Mouse (Mus musculus): Measurements from ENCODE around the gene Gm17359. TPM values are rescaled to one million over a fixed set of nuclear protein-coding genes. Genes with fewer than 3 reads are reported as not detected.
A peak's percentile ranks its signal among the peaks of the same experiment; 100 is the strongest.

Gene Gm17359
- polyA plus RNA-seq, 1 experiment from 2014 or later: not detected

DNA sequence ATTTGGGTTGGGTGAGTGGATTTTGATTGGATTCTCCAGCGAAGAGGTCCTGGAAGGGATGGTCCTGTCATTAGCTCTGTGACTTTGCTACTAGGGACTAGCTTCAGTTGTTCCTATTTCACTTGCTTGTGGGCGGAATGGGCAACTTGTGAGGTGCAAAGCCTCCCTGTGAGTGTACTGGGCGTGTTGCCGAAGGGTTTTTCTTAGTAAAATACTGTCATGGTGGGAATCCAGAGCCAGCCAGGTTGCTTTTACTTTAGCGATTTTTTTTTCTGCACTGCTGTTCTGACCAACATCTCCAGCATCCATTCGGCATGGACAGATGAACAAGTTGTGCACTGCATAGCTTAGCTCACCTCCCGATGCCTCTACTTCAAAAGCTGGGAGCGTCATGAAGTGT is 65.6 kb downstream of the Gm17359 start:
- Histone ChIP-seq H3K27ac (replicated peaks) (no peak overlapping the region), H3K27me3 (no peaks in the 10 kb centered on the region), H3K4me3 (no peak overlapping the region), H3K4me2 (no peak overlapping the region), H3K4me1 (replicated peaks) (no peaks in the 10 kb centered on the region), H3K9me3 (no peaks in the 10 kb centered on the region), H3K9ac (no peak overlapping the region), H3K36me3 (no peaks in the 10 kb centered on the region)
- no peak for ATAC-seq (ENCODE audit: low FRiP score, low read depth)
- 94% methylated on average over 8 of the region's 8 CpGs for WGBS

DNA sequence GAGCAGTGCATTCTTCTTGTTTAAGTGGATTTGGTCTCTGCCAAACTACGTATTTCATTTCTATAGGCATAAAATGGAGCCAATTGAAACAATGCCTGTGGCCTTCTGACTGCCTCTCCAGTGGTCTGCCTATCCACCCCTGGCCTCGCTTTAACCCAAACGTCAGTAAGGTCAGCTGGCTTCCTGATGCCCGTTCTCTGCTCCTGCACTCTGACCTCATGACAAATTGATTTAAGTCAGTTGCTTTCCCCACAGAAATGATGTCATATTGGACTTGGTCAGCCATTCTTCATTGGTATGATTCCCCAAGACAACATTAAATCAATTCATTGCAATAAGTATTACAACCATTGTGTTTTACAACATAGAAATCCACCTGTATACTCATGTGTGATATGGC is 72.1 kb downstream of the Gm17359 start:
- H3K9ac ChIP-seq: no peak overlapping the region
- 25% methylated on average over 4 of the region's 4 CpGs for WGBS
- no peak overlapping the region for H3K27ac ChIP-seq (replicated peaks)
- ATAC-seq (ENCODE audit: low FRiP score, low read depth): no peak
- H3K36me3 ChIP-seq: no peaks in the 10 kb centered on the region
- H3K4me1 ChIP-seq (replicated peaks): peaks cover 8% of the 10 kb centered on the region; the same call in 1 of the 2 replicates
- H3K4me2 ChIP-seq: no peak overlapping the region
- H3K27me3 ChIP-seq: no peaks in the 10 kb centered on the region
- no peak overlapping the region for H3K4me3 ChIP-seq
- H3K9me3 ChIP-seq: no peaks in the 10 kb centered on the region

DNA sequence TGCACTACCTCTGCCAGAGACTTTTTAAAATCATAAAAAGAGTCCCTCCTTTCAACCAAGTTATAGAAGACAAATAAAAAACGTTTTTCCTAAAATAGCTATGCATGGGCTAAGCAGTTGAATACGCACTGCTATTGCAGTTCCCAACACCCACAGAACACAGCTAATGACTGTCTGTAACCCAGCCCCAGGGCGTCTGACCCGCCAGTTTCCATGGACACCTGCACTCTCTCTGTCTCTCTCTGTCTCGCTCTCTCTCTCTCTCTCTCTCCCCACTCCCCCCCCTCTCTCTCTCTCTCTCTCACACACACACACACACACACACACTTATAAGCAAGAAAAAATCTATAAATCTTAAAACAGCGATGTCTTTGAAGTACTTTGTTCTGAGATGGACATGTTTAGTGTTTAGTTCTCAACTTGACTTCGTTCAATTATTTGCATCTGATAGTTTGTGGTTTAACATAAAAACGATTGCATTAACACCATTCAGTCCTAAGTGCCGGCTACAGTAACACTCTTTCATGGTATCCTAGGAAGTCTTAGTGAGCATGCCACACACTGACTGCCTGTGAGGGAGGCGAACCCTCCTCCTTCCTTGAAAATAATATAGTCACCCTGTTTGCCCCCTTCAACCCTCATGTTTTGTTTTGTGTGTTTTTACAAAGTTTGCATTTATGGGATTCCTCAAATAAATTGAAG is 73.6 kb downstream of the Gm17359 start:
- no peak overlapping the region for H3K27ac ChIP-seq (replicated peaks)
- ATAC-seq (ENCODE audit: low FRiP score, low read depth): peak; percentile 74; the same call in 1 of the 2 replicates
- no peaks in the 10 kb centered on the region for H3K36me3 ChIP-seq
- H3K9ac ChIP-seq: no peak overlapping the region
- no peak overlapping the region for H3K4me3 ChIP-seq
- WGBS: 16% methylated on average over 9 of the region's 10 CpGs
- H3K4me1 ChIP-seq (replicated peaks): peaks cover 8% of the 10 kb centered on the region; the same call in 1 of the 2 replicates
- no peaks in the 10 kb centered on the region for H3K9me3 ChIP-seq
- H3K27me3 ChIP-seq: no peaks in the 10 kb centered on the region
- no peak overlapping the region for H3K4me2 ChIP-seq

DNA sequence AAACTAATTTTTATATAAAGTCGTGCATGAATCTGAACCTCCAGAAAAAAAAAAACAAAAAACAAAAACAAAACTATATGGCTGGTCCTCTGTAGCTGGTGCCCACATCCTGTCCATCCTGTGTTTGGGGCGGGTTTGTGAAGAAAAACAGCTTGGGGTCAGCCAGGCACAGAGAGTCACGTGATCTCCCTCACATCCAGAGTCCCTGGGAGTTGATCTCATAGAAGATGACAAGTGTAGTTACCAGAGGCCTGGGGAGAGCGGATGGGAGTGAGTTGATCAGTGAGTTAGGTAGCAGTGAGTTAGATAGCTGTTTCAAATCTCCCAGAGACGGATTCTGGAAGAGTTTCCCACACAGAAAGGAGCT is 74.2 kb downstream of the Gm17359 start:
- ATAC-seq (ENCODE audit: low FRiP score, low read depth): no peak
- 32% methylated on average over 5 of the region's 5 CpGs for WGBS
- no peak overlapping the region for H3K4me3 ChIP-seq
- H3K27me3 ChIP-seq: no peaks in the 10 kb centered on the region
- H3K4me2 ChIP-seq: no peak overlapping the region
- H3K27ac ChIP-seq (replicated peaks): no peak overlapping the region
- H3K36me3 ChIP-seq: no peaks in the 10 kb centered on the region
- H3K9me3 ChIP-seq: no peaks in the 10 kb centered on the region
- H3K4me1 ChIP-seq (replicated peaks): peaks cover 8% of the 10 kb centered on the region; the same call in 1 of the 2 replicates
- no peak overlapping the region for H3K9ac ChIP-seq

DNA sequence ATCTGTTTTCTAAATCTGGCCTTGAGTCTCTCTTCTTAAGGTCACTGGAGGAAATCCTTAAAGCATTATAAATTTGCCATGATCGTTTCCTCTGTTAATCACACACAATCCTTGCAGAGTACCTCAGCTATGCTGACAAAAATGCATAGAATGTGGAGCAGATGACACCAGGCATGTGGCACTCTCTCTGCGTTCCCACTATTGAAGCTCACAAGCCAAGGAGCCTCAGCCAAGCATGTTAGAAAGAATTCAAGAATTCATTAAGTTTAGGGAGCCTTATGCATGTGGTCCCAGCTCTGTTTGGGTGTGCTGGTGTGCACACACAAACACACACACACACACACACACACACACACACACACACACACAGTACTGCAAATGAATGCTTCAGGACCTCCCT is 75.2 kb downstream of the Gm17359 start:
- 68% methylated on average over 2 of the region's 2 CpGs for WGBS
- Histone ChIP-seq H3K4me1 (replicated peaks) (peaks cover 10% of the 10 kb centered on the region; the same call in 1 of the 2 replicates), H3K36me3 (no peaks in the 10 kb centered on the region), H3K4me3 (no peak overlapping the region), H3K9me3 (no peaks in the 10 kb centered on the region), H3K27ac (replicated peaks) (no peak overlapping the region), H3K9ac (no peak overlapping the region), H3K4me2 (no peak overlapping the region), H3K27me3 (no peaks in the 10 kb centered on the region)
- no peak for ATAC-seq (ENCODE audit: low FRiP score, low read depth)

DNA sequence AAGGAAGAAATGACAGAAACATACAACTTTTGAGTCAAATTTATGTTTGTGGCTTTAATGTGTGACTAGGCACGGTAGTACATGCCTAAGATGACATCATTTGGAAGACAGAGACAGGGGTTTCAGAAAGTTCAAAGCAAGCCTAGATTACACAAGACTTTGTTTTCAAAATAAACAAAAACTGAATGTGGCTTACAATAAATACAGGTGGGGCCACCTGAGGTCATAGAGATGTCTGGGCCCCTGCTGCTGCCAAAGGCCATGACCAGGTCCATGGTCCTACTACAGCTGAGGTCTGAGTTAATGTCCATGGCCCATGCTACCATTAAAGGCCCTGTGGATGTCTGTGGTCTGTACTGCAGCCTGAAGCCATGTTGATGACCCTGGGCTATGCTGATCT is 77.0 kb downstream of the Gm17359 start:
- H3K9me3 ChIP-seq: no peaks in the 10 kb centered on the region
- H3K4me3 ChIP-seq: no peak overlapping the region
- H3K9ac ChIP-seq: no peak overlapping the region
- ATAC-seq (ENCODE audit: low FRiP score, low read depth): no peak
- peaks cover 17% of the 10 kb centered on the region for H3K4me1 ChIP-seq (replicated peaks)
- H3K36me3 ChIP-seq: no peaks in the 10 kb centered on the region
- 80% methylated on average over 1 of the region's 1 CpGs for WGBS
- H3K4me2 ChIP-seq: no peak overlapping the region
- H3K27ac ChIP-seq (replicated peaks): no peak overlapping the region
- H3K27me3 ChIP-seq: no peaks in the 10 kb centered on the region

DNA sequence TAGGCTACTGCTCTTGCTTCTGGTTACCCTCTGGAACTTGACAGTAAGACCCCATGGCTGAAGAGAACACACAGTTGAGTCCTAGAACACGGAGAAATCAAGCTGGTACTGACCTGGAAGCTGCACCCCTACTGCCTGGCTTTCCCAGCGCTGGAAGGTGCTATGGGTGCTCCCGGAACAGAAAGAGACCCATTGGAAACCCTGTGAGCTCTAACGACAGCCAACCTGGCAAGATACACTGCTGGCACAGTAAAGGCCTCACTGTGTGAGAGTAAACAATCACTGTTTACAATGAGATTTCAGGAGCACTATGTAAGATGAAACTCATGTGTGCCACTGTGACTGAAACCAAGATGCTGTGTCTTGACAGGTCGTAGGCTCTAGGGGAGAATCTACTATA is 78.6 kb downstream of the Gm17359 start:
- H3K36me3 ChIP-seq: no peaks in the 10 kb centered on the region
- H3K9ac ChIP-seq: no peak overlapping the region
- no peak for ATAC-seq (ENCODE audit: low FRiP score, low read depth)

DNA sequence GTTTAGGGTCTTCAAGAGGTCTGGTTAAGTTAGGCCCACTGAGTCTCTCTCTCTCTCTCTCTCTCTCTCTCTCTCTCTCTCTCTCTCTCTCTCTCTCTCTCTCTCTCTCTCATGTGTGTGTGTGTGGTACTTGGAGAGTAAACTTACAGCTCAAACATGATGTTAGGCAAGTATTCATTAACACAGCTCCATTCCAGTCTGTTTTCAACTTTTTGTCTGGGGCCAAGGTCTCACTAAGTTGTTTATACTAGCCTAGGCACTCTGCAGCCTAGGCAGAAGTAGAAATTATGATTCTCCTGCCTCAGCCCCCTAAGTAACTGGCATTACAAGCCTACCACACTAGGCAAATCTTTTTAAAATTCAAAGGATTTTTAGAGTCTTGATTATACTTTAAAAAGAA is 79.5 kb downstream of the Gm17359 start:
- no peak overlapping the region for H3K9ac ChIP-seq
- H3K4me2 ChIP-seq: no peak overlapping the region
- no peaks in the 10 kb centered on the region for H3K9me3 ChIP-seq
- no peaks in the 10 kb centered on the region for H3K27me3 ChIP-seq
- no peak overlapping the region for H3K4me3 ChIP-seq
- no peak overlapping the region for H3K27ac ChIP-seq (replicated peaks)
- ATAC-seq (ENCODE audit: low FRiP score, low read depth): no peak
- no peaks in the 10 kb centered on the region for H3K36me3 ChIP-seq
- peaks cover 9% of the 10 kb centered on the region for H3K4me1 ChIP-seq (replicated peaks)

More for the DNA sequence above, 78.6 kb downstream of the Gm17359 start:
- peaks cover 12% of the 10 kb centered on the region for H3K4me1 ChIP-seq (replicated peaks)
- no peak overlapping the region for H3K27ac ChIP-seq (replicated peaks)
- no peaks in the 10 kb centered on the region for H3K9me3 ChIP-seq
- H3K4me3 ChIP-seq: no peak overlapping the region
- WGBS: 85% methylated on average over 5 of the region's 5 CpGs
- H3K27me3 ChIP-seq: no peaks in the 10 kb centered on the region
- no peak overlapping the region for H3K4me2 ChIP-seq

DNA sequence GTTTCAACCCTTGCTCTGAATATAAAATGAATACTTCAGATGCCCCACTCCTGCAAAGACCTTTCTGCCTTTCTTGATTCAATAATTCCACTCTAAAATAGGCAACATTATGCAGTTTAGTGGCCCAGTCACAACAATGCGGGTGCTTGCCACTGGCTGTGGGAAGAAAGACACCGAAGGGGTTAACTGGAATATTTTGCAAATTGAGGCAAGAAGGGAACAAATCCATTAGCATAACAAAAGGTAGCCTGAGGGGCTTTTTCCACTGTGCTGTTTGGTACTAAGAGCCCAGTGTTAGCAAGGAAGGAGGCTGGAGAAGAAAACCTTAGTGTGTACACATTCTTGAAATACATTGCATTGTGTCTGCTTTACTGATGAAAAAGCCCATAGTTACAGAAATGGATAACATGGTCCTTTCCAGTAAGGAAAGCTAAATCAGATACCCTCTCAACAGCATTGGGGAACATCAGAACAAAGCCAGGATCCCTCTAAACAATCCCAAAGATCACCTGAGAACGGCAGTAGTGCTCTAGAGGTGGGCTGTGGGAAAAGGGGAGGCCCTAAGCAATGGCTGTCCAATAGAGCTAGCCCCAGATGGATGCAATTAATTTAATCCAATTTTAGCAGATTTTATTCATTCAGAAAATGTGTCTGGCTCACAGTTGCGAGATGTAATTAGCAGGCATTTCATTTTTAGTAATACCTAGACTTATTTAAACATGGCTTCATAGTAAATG is 80.7 kb downstream of the Gm17359 start:
- no peak overlapping the region for H3K9ac ChIP-seq
- H3K27ac ChIP-seq (replicated peaks): peak overlapping the region; percentile 40
- no peaks in the 10 kb centered on the region for H3K9me3 ChIP-seq
- peak; percentile 78 for ATAC-seq (ENCODE audit: low FRiP score, low read depth)
- peaks cover 9% of the 10 kb centered on the region for H3K4me1 ChIP-seq (replicated peaks)
- H3K36me3 ChIP-seq: no peaks in the 10 kb centered on the region
- no peak overlapping the region for H3K4me2 ChIP-seq
- no peaks in the 10 kb centered on the region for H3K27me3 ChIP-seq
- WGBS: 23% methylated on average over 4 of the region's 4 CpGs
- no peak overlapping the region for H3K4me3 ChIP-seq

DNA sequence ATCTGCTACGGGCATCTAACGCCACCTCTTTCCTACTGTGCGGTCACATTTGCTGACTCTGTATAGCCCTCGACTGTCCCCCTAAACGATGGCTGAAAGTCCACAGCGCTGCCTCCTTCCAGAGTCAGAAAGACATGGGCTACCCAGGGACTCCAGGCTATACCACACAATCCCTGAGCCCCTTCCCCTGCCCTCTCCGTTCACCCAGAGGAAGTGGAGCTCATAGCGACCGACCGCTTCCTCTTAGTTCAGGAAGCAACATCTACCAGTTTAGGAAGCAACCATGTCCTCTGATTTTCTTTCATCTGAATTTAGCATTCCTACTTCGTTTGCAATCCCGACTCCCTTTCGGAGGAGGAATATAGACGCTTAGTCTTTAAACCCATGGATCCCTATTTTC is 82.5 kb downstream of the Gm17359 start:
- no peak overlapping the region for H3K4me2 ChIP-seq
- ATAC-seq (ENCODE audit: low FRiP score, low read depth): no peak
- 85% methylated on average over 14 of the region's 14 CpGs for WGBS
- no peaks in the 10 kb centered on the region for H3K27me3 ChIP-seq
- no peaks in the 10 kb centered on the region for H3K36me3 ChIP-seq
- no peak overlapping the region for H3K27ac ChIP-seq (replicated peaks)
- H3K4me1 ChIP-seq (replicated peaks): peaks cover 9% of the 10 kb centered on the region
- H3K4me3 ChIP-seq: no peak overlapping the region
- H3K9ac ChIP-seq: no peak overlapping the region
- no peaks in the 10 kb centered on the region for H3K9me3 ChIP-seq

DNA sequence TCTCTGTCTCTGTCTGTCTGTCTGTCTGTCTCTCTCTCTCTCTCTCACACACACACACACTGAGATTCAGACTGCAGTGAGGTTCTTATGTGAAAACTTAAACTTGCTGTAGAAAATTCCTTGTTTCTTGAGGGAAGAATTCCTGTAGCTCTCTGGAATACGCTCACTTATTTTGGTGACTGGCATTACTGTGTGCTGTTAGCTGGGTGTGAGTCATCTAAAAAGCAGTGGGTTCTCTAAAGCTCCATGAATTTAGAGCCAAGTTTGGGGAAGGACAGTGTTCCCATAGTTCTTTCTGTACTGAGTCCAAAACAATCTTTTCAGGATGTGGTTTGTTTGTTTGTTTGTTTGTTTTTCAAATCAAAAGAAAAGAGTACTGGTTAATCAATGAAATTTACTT is 89.0 kb downstream of the Gm17359 start:
- H3K4me2 ChIP-seq: no peak overlapping the region
- H3K27ac ChIP-seq (replicated peaks): no peak overlapping the region
- no peaks in the 10 kb centered on the region for H3K9me3 ChIP-seq
- no peak overlapping the region for H3K4me3 ChIP-seq
- ATAC-seq (ENCODE audit: low FRiP score, low read depth): no peak
- H3K27me3 ChIP-seq: no peaks in the 10 kb centered on the region
- H3K4me1 ChIP-seq (replicated peaks): no peaks in the 10 kb centered on the region
- H3K9ac ChIP-seq: no peak overlapping the region
- WGBS: 94% methylated on average over 1 of the region's 1 CpGs
- H3K36me3 ChIP-seq: no peaks in the 10 kb centered on the region

DNA sequence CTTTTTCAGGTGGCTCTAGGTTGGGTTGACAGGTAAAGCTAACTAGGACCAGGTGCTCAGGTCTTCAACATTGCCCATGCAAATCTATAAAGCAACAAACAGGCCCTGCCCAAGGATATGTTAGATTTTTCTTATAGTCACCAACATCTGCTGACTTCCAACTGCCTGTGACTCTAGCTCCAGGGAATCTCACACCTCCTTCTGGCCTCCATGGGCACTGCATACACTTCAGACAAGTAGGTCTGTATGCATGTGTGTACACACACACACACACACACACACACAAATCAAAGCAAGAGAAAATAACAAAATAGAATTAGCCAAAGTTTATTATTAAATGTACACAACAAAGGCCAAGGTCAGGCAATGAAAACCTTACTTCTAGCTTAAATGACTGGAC is 97.1 kb downstream of the Gm17359 start:
- no peak overlapping the region for H3K27ac ChIP-seq (replicated peaks)
- no peak overlapping the region for H3K4me2 ChIP-seq
- H3K9me3 ChIP-seq: no peaks in the 10 kb centered on the region
- H3K9ac ChIP-seq: no peak overlapping the region
- no peak overlapping the region for H3K4me3 ChIP-seq
- H3K4me1 ChIP-seq (replicated peaks): no peaks in the 10 kb centered on the region
- no peaks in the 10 kb centered on the region for H3K36me3 ChIP-seq
- H3K27me3 ChIP-seq: no peaks in the 10 kb centered on the region
- no peak for ATAC-seq (ENCODE audit: low FRiP score, low read depth)

Data from hindbrain, embryonic 15.5 days (tissue).